Mouse (Mus musculus) left cerebral cortex, postnatal 36 days (tissue): ENCODE results near the gene Tollip. TPM values are rescaled to one million over a fixed set of nuclear protein-coding genes. Genes with fewer than 3 reads are reported as not detected.

ENCODE experiments used
- total RNA-seq, 2 experiments: library from RNA; stranded (reverse); gene quantifications; 2 replicates each; pipeline ENCODE4 v1.2.3; 2021

Tollip gene
- total RNA-seq, 2 experiments from 2014 or later: 131 to 140 TPM

Other genes starting within 250 kb of the Tollip start
- 1 to 10 TPM in 1 of 2 experiments, under 1 TPM in 1; 0.15 to 2.0 TPM for gene Muc2, start 228.2 kb downstream of the Tollip start, total RNA-seq
- not detected for gene Muc5ac, start 129.5 kb downstream of the Tollip start, total RNA-seq
- gene Muc5b, start 79.4 kb downstream of the Tollip start, total RNA-seq: not detected
- 100 to 1,000 TPM; 229 to 232 TPM for gene Brsk2, start 31.2 kb upstream of the Tollip start, total RNA-seq
- 10 to 100 TPM; 34.6 to 37.5 TPM for gene Mob2, start 142.6 kb upstream of the Tollip start, total RNA-seq
- 100 to 1,000 TPM; 151 to 163 TPM for gene Dusp8, start 177.3 kb upstream of the Tollip start, total RNA-seq
- not detected for gene Gm45618, start 202.2 kb upstream of the Tollip start, total RNA-seq
- not detected for gene Gm39115, start 217.5 kb upstream of the Tollip start, total RNA-seq
- gene Gm45337, start 226.1 kb upstream of the Tollip start, total RNA-seq: not detected
- not detected for gene Gm29735, start 238.6 kb upstream of the Tollip start, total RNA-seq
- gene Gm4553, start 247.2 kb upstream of the Tollip start, total RNA-seq: not detected